Mouse (Mus musculus) midbrain, postnatal 0 days (tissue): ENCODE measurements around the gene Nxn. TPM values are rescaled to one million over a fixed set of nuclear protein-coding genes. Genes with fewer than 3 reads are reported as not detected.

ENCODE experiments used
- ATAC-seq: fragments of 200-750 bp; cut with Nextera tagmentation; 2 replicates; pipeline ENCODE4 v1.8.0; 2017; ENCODE audit warnings: moderate number of reproducible peaks, mild to moderate bottlenecking, moderate TSS enrichment, moderate library complexity; ENCODE audit not compliant: low FRiP score
- DNase-seq: peaks from one replicate; pipeline ENCODE4 v3.0.0-alpha.2; 2015; ENCODE audit warnings: low spot score
- H3K27ac ChIP-seq: fragments of 300-500 bp; sonication (generic); 2 replicates; pipeline ENCODE4 v1.5.1; 2014; ENCODE audit warnings: low read depth, mild to moderate bottlenecking, low read length, mixed read lengths
- H3K27me3 ChIP-seq: fragments of 300-500 bp; sonication (generic); 2 replicates; pipeline ENCODE4 v1.6.1; 2014; ENCODE audit warnings: low read length, control low read depth, mixed read lengths; ENCODE audit not compliant: insufficient read depth
- H3K36me3 ChIP-seq: fragments of 300-500 bp; sonication (generic); 2 replicates; pipeline ENCODE4 v1.6.1; 2014; ENCODE audit warnings: low read length, control low read depth, mixed read lengths; ENCODE audit not compliant: insufficient read depth
- H3K4me1 ChIP-seq: fragments of 300-500 bp; sonication (generic); 2 replicates; pipeline ENCODE4 v1.6.1; 2014; ENCODE audit warnings: mild to moderate bottlenecking, control low read depth, antibody characterized with exemption, low read length, mixed read lengths; ENCODE audit not compliant: insufficient read depth
- H3K4me2 ChIP-seq: fragments of 300-500 bp; sonication (generic); 2 replicates; pipeline ENCODE4 v1.6.1; 2014; ENCODE audit warnings: low read depth, mild to moderate bottlenecking, low read length, mixed read lengths; ENCODE audit not compliant: poor library complexity, severe bottlenecking
- H3K4me3 ChIP-seq: fragments of 300-500 bp; sonication (generic); 2 replicates; pipeline ENCODE4 v1.5.1; 2014; ENCODE audit warnings: low read depth, mild to moderate bottlenecking, low read length, moderate library complexity
- H3K9ac ChIP-seq: fragments of 300-500 bp; sonication (generic); replicated peaks from 2 replicates; pipeline ENCODE4 v1.6.1; 2014; ENCODE audit warnings: mild to moderate bottlenecking, low read length, moderate library complexity, mixed read lengths; ENCODE audit not compliant: poor library complexity, severe bottlenecking
- H3K9me3 ChIP-seq: fragments of 300-500 bp; sonication (generic); 2 replicates; pipeline ENCODE4 v1.6.1; 2016; ENCODE audit warnings: low read length, control low read depth
- CTCF ChIP-seq: IDR thresholded peaks from 2 replicates; pipeline ENCODE4 v1.5.1; 2016; ENCODE audit warnings: antibody characterized with exemption, mild to moderate bottlenecking
- WGBS: fragments of 180-500 bp; shearing (Covaris S2); extraction: QIAGEN DNeasy Blood & Tissue Kit; methylation state at CpG from one replicate; pipeline ENCODE4 v1.1.7; 2014; 5-methylcytosine and 5-hydroxymethylcytosine counted together
- polyA plus RNA-seq: library from polyadenylated mRNA; unstranded; fragments of >200 nt; fragmentation: Nextera tagmentation; extraction: Ambion mirVana; gene quantifications from 2 replicates; pipeline ENCODE4 v1.2.1, GENCODE M21; 2015
- total RNA-seq: library from RNA; depleted of rRNA; stranded (reverse); fragments of >200 nt; gene quantifications from 2 replicates; pipeline ENCODE4 v1.2.3, GENCODE M21; 2014

Nxn gene
- total and polyA plus RNA-seq, 2 experiments from 2014 or later: 15.2 to 32.2 TPM

DNA sequence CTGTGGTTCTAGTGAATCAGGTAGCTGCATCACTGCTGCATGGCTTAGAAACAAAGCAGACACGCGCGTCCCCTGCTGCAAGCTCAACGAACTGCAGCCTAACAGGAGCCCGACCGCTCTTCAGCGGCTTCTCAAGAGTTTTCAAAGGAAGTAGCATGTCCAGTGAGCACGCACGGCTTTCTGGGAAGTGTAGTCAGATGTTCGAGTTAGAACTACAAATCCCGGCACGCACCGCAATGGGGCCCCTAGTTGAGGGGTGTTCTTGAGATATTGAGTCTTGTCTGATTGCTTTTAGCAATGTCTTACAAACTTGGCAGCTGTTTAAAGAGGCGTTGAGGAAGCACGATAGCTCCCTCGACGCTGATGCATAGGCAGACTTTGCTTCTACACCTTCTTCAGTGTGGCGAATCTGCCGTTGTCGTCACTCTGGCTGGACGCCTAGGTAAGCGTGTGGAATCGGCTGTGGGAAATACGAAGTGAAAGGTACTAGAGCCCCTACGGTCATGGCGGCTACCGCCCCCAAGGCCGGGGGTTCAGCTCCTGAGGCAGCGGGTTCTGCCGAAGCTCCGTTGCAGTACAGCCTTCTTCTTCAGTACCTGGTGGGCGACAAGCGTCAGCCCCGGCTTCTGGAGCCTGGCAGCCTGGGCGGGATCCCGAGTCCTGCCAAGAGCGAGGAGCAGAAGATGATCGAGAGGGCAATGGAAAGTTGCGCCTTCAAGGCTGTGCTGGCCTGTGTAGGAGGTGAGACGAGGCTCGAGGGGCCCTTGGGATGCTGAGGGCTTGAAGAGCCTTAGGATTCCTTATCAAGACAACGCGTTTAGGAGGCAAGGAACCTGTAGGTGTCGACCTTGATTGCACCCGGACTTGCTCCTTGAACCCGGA, 8.0 kb upstream of the Nxn start, which contains the start of gene Timm22:
Gene Timm22, plus strand, starts transcription at position 251 of the 882 bp plus-strand sequence.
- Histone ChIP-seq H3K4me3 (peak within 1 kb of the TSS; percentile 57), H3K4me2 (peak within 1 kb of the TSS; percentile 62), H3K36me3 (0 out of 2 replicates have a peak, but pooled peaks cover 2% of the 10 kb centered on the region), H3K9ac (peak within 1 kb of the TSS; percentile 76), H3K4me1 (no peaks in the 10 kb centered on the region), H3K9me3 (no peaks in the 10 kb centered on the region), H3K27me3 (no peaks in the 10 kb centered on the region), H3K27ac (peak within 1 kb of the TSS; percentile 62)
- peak; percentile 94 for ATAC-seq
- TF ChIP-seq CTCF: peak; percentile 100
- DNase-seq: peak; percentile 99
- under 1% methylated on average over 46 of the region's 46 CpGs for WGBS

DNA sequence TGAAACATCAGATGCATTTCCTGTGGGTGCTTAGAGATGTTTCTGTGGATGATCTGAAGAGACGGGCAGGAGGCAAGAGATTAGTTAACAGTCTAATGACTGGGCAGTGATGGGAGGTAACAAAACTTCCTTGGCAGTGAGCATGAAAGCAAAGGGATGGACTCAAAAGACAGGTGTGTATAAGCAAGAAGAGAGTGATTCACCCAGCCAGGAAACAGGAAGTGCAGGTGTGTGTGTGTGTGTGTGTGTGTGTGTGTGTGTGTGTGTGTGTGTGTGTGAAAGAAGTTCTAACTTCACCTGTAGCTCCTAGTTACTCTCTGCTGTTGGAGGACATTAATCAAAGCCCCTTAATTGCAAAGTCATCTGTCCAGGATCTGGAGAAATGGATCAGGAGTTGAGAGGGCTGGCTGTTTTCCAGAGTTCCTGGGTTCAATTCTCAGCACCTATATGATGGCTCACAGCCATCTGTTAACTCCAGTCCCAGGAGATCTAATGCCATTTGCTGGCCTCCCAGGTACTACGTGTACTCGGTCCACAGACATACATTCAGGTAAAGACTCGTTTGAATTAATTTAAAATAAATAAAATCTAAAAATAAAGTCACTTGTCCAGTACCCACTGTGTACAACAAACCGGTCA, 6.8 kb upstream of the Nxn start:
- ATAC-seq (no peak), DNase-seq (no peak)
- Histone ChIP-seq H3K9ac (no peak overlapping the region), H3K9me3 (no peaks in the 10 kb centered on the region), H3K27ac (no peak overlapping the region), H3K4me2 (no peak overlapping the region), H3K36me3 (no peaks in the 10 kb centered on the region), H3K4me1 (no peaks in the 10 kb centered on the region), H3K4me3 (no peak overlapping the region), H3K27me3 (no peaks in the 10 kb centered on the region)
- no peak for TF ChIP-seq CTCF
- WGBS: 90% methylated on average over 5 of the region's 5 CpGs

DNA sequence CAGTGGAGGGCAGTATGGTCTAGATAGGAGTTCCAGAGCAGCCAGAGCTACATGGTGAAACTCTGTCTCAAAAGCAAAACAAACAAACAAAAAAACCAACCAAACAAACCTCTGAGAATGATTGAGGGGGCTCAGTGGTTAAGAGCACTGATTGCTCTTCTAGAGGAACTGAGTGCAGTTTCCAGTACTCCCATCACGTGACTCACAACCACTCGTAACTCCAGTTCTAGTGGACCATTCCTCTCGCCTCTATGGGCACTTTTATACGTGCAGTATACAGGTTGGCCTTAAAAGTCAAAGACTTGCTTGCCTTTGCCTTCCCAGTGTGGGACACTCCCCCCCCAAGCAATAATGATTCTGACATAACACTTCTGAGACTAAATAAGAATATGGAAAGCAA, 6.2 kb upstream of the Nxn start:
- H3K9me3 ChIP-seq: no peaks in the 10 kb centered on the region
- TF ChIP-seq CTCF: no peak
- H3K9ac ChIP-seq: no peak overlapping the region
- no peak overlapping the region for H3K4me3 ChIP-seq
- WGBS: 70% methylated on average over 4 of the region's 4 CpGs
- DNase-seq (no peak), ATAC-seq (no peak)
- no peaks in the 10 kb centered on the region for H3K27me3 ChIP-seq
- H3K27ac ChIP-seq: no peak overlapping the region
- H3K4me2 ChIP-seq: no peak overlapping the region
- no peaks in the 10 kb centered on the region for H3K36me3 ChIP-seq
- no peaks in the 10 kb centered on the region for H3K4me1 ChIP-seq

DNA sequence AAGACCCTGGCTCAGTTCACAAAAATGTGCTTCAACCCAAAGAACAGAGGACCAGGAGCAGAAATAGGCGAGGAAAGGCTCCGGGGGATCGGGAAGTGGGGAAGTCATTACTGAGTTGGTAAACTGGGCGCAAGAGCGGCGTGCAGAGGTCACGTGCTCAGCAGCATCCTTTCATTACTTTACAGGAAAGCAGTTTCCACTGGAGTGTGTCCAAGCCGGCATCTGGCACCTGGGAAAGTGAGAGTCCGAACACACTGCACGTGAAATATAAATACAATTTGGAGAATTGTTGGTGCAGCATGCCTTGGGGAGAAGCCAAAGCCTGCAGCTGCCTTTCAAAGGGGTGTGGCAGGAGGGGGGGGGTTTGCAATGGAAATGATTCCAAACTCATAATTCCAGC, 2.5 kb upstream of the Nxn start:
- H3K27me3 ChIP-seq: no peaks in the 10 kb centered on the region
- no peak overlapping the region for H3K4me3 ChIP-seq
- H3K9ac ChIP-seq: no peak overlapping the region
- 74% methylated on average over 10 of the region's 10 CpGs for WGBS
- no peaks in the 10 kb centered on the region for H3K9me3 ChIP-seq
- no peaks in the 10 kb centered on the region for H3K4me1 ChIP-seq
- DNase-seq: no peak
- H3K27ac ChIP-seq: no peak overlapping the region
- H3K4me2 ChIP-seq: no peak overlapping the region
- no peak for ATAC-seq
- no peak for TF ChIP-seq CTCF
- H3K36me3 ChIP-seq: no peaks in the 10 kb centered on the region

GRCm38 (mm10) chr11:76399587-76400330, 819 bp upstream of the Nxn start:
- no peaks in the 10 kb centered on the region for H3K36me3 ChIP-seq
- peak; percentile 83 for TF ChIP-seq CTCF
- peak overlapping the region; percentile 75 for H3K4me3 ChIP-seq
- no peaks in the 10 kb centered on the region for H3K4me1 ChIP-seq
- peak; percentile 83 for DNase-seq
- H3K27ac ChIP-seq: no peak overlapping the region
- H3K9me3 ChIP-seq: no peaks in the 10 kb centered on the region
- ATAC-seq: no peak
- no peak overlapping the region for H3K9ac ChIP-seq
- peak overlapping the region; percentile 71 for H3K4me2 ChIP-seq
- no peaks in the 10 kb centered on the region for H3K27me3 ChIP-seq
- WGBS: 8% methylated on average over 11 of the region's 11 CpGs
